Mouse (Mus musculus): ENCODE data around the gene Tnfrsf1b. TPM values are rescaled to one million over a fixed set of nuclear protein-coding genes. Genes with fewer than 3 reads are reported as not detected.
A peak's percentile ranks its signal among the peaks of the same experiment; 100 is the strongest.

Tnfrsf1b gene
- polyA plus RNA-seq, 1 experiment from 2014 or later: 7.7 TPM

DNA sequence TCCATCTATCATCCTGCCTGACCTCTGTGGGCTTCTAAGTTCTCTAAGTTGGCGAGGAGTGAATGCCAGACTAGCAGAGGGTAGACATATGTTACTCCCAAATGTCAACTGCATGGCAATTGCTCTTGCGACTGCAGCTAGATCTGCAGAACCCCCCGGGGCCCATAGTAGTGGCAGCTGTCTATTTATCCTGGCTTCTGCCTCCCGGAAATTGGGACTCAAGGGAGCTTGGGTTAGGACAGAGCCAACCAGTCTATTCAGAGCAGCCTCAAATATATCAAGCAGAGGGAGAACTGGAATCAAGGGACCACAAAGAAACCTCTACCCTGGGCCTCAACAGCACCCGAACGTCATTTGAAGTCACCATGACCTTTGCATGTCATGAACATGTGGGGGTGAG lies 29.6 kb downstream of the Tnfrsf1b start:
- Histone ChIP-seq H3K9ac (no peak overlapping the region), H3K4me3 (replicated peaks) (no peak overlapping the region), H3K27ac (replicated peaks) (no peak overlapping the region), H3K4me1 (replicated peaks) (peaks cover 24% of the 10 kb centered on the region), H3K27me3 (no peaks in the 10 kb centered on the region), H3K4me2 (no peak overlapping the region), H3K9me3 (replicated peaks) (no peaks in the 10 kb centered on the region), H3K36me3 (replicated peaks) (peaks cover 9% of the 10 kb centered on the region)
- WGBS (ENCODE audit: insufficient replicate concordance): 63% methylated on average over 6 of the region's 6 CpGs
- no peak for ATAC-seq (ENCODE audit: insufficient read depth)

DNA sequence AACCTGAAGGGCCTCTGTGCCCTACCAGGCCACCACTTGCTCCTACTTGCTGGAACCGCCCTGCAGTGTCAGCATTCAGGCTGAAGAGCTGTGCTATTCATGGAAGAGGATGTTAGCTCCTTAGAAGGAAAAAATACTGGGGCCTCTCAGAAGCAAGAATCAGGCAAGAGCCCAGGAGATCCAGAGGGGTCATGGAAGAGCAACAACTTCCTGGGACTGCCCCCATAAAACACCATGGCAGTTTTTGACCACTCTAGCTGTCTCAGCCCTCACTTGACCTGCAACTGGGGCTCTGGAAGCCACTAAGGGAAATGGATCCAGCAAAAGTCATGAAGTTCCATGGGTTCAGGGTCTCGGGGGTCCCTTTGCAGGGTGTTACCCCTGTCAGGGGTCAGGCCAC lies 31.3 kb downstream of the Tnfrsf1b start:
- Histone ChIP-seq H3K4me1 (replicated peaks) (peaks cover 14% of the 10 kb centered on the region), H3K9me3 (replicated peaks) (no peaks in the 10 kb centered on the region), H3K4me3 (replicated peaks) (no peak overlapping the region), H3K36me3 (replicated peaks) (peaks cover 9% of the 10 kb centered on the region), H3K27ac (replicated peaks) (no peak overlapping the region), H3K9ac (no peak overlapping the region), H3K27me3 (no peaks in the 10 kb centered on the region), H3K4me2 (no peak overlapping the region)
- 57% methylated on average over 2 of the region's 2 CpGs for WGBS (ENCODE audit: insufficient replicate concordance)
- no peak for ATAC-seq (ENCODE audit: insufficient read depth)

GRCm38 (mm10) chr4:145214786-145215174 lies 31.9 kb downstream of the Tnfrsf1b start:
- Histone ChIP-seq H3K4me3 (replicated peaks) (no peak overlapping the region), H3K27ac (replicated peaks) (no peak overlapping the region), H3K36me3 (replicated peaks) (peaks cover 9% of the 10 kb centered on the region), H3K9me3 (replicated peaks) (no peaks in the 10 kb centered on the region), H3K27me3 (no peaks in the 10 kb centered on the region), H3K4me1 (replicated peaks) (peaks cover 13% of the 10 kb centered on the region), H3K9ac (no peak overlapping the region), H3K4me2 (no peak overlapping the region)
- ATAC-seq (ENCODE audit: insufficient read depth): no peak
- 44% methylated on average over 6 of the region's 6 CpGs for WGBS (ENCODE audit: insufficient replicate concordance)

GRCm38 (mm10) chr4:145213999-145214785 lies 32.5 kb downstream of the Tnfrsf1b start:
- no peaks in the 10 kb centered on the region for H3K27me3 ChIP-seq
- ATAC-seq (ENCODE audit: insufficient read depth): peak; percentile 58; the same call in 1 of the 2 replicates
- peaks cover 8% of the 10 kb centered on the region for H3K4me1 ChIP-seq (replicated peaks)
- H3K9ac ChIP-seq: no peak overlapping the region
- H3K4me3 ChIP-seq (replicated peaks): no peak overlapping the region
- no peaks in the 10 kb centered on the region for H3K9me3 ChIP-seq (replicated peaks)
- peaks cover 9% of the 10 kb centered on the region for H3K36me3 ChIP-seq (replicated peaks)
- H3K27ac ChIP-seq (replicated peaks): no peak overlapping the region
- H3K4me2 ChIP-seq: no peak overlapping the region
- 32% methylated on average over 8 of the region's 8 CpGs for WGBS (ENCODE audit: insufficient replicate concordance)

GRCm38 (mm10) chr4:145211076-145211475 lies 35.6 kb downstream of the Tnfrsf1b start:
- 24% methylated on average over 2 of the region's 2 CpGs for WGBS (ENCODE audit: insufficient replicate concordance)

DNA sequence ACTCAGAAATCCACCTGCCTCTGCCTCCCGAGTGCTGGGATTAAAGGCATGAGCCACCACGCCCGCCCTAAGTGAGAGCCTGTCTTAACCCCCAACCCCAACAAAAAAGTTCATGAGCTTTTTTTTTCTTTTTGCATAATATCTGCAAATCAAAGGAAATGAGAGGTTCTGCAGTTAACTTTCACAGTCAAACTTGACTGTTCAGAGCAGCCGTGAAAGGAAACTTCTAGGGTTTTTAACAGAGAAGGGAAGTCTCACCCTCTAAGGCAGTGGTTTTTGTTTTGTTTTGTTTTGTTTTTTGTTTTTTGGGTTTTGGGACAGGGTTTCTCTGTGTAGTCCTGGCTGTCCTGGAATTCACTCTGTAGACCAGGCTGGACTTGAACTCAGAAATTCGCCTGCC lies 36.1 kb downstream of the Tnfrsf1b start:
- H3K9me3 ChIP-seq (replicated peaks): no peaks in the 10 kb centered on the region
- WGBS (ENCODE audit: insufficient replicate concordance): 64% methylated on average over 5 of the region's 5 CpGs
- no peak overlapping the region for H3K4me2 ChIP-seq
- H3K27ac ChIP-seq (replicated peaks): no peak overlapping the region
- H3K36me3 ChIP-seq (replicated peaks): no peaks in the 10 kb centered on the region
- H3K4me3 ChIP-seq (replicated peaks): no peak overlapping the region
- H3K9ac ChIP-seq: no peak overlapping the region
- no peak for ATAC-seq (ENCODE audit: insufficient read depth)
- no peaks in the 10 kb centered on the region for H3K27me3 ChIP-seq
- peaks cover 21% of the 10 kb centered on the region for H3K4me1 ChIP-seq (replicated peaks)

More at GRCm38 (mm10) chr4:145211076-145211475, 35.6 kb downstream of the Tnfrsf1b start:
- H3K4me3 ChIP-seq (replicated peaks): no peak overlapping the region
- no peaks in the 10 kb centered on the region for H3K9me3 ChIP-seq (replicated peaks)
- H3K27ac ChIP-seq (replicated peaks): no peak overlapping the region
- no peaks in the 10 kb centered on the region for H3K27me3 ChIP-seq
- H3K4me1 ChIP-seq (replicated peaks): peaks cover 21% of the 10 kb centered on the region
- no peak for ATAC-seq (ENCODE audit: insufficient read depth)
- no peak overlapping the region for H3K9ac ChIP-seq
- H3K4me2 ChIP-seq: no peak overlapping the region
- H3K36me3 ChIP-seq (replicated peaks): no peaks in the 10 kb centered on the region

DNA sequence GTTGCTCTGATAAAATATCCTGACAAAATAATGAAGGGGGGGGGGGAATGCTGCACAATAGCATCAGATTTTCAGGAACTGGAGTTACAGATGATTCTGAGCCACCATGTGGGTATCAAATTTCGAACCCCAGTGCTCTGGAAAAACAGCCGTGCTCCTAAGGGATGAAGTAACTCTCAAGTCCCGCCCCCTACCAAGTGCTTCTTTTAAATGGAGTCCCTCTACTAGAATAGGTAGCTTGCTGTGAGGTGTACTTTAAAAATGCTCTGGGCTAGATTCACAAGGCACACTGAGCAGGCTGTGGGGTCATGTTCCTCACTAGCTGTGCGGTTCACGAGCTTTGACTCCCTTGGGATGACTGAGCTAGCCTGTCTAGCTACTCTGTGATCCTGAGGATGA lies 37.0 kb downstream of the Tnfrsf1b start:
- WGBS (ENCODE audit: insufficient replicate concordance): 55% methylated on average over 5 of the region's 5 CpGs
- H3K4me1 ChIP-seq (replicated peaks): peaks cover 21% of the 10 kb centered on the region

GRCm38 (mm10) chr4:145209076-145209689 lies 37.5 kb downstream of the Tnfrsf1b start:
- Histone ChIP-seq H3K4me3 (replicated peaks) (no peak overlapping the region), H3K9me3 (replicated peaks) (no peaks in the 10 kb centered on the region), H3K27ac (replicated peaks) (no peak overlapping the region), H3K9ac (no peak overlapping the region), H3K4me2 (no peak overlapping the region), H3K27me3 (no peaks in the 10 kb centered on the region), H3K4me1 (replicated peaks) (peaks cover 19% of the 10 kb centered on the region), H3K36me3 (replicated peaks) (no peaks in the 10 kb centered on the region)
- WGBS (ENCODE audit: insufficient replicate concordance): 35% methylated on average over 6 of the region's 6 CpGs
- no peak for ATAC-seq (ENCODE audit: insufficient read depth)

More for the DNA sequence above, 37.0 kb downstream of the Tnfrsf1b start:
- no peak for ATAC-seq (ENCODE audit: insufficient read depth)
- H3K9me3 ChIP-seq (replicated peaks): no peaks in the 10 kb centered on the region
- no peak overlapping the region for H3K9ac ChIP-seq
- H3K27me3 ChIP-seq: no peaks in the 10 kb centered on the region
- no peak overlapping the region for H3K27ac ChIP-seq (replicated peaks)
- H3K4me3 ChIP-seq (replicated peaks): no peak overlapping the region
- no peaks in the 10 kb centered on the region for H3K36me3 ChIP-seq (replicated peaks)
- H3K4me2 ChIP-seq: no peak overlapping the region

- no peaks in the 10 kb centered on the region for H3K36me3 ChIP-seq (replicated peaks)
- no peaks in the 10 kb centered on the region for H3K27me3 ChIP-seq
- H3K4me1 ChIP-seq (replicated peaks): peaks cover 17% of the 10 kb centered on the region
- H3K4me2 ChIP-seq: no peak overlapping the region
- H3K27ac ChIP-seq (replicated peaks): no peak overlapping the region
- no peaks in the 10 kb centered on the region for H3K9me3 ChIP-seq (replicated peaks)
- no peak overlapping the region for H3K4me3 ChIP-seq (replicated peaks)
- no peak for ATAC-seq (ENCODE audit: insufficient read depth)
- H3K9ac ChIP-seq: no peak overlapping the region
- WGBS (ENCODE audit: insufficient replicate concordance): 80% methylated on average over 3 of the region's 3 CpGs
These were observed 38.8 kb downstream of the Tnfrsf1b start for GRCm38 (mm10) chr4:145207718-145208371.

GRCm38 (mm10) chr4:145204779-145205178 lies 41.9 kb downstream of the Tnfrsf1b start:
- ATAC-seq (ENCODE audit: insufficient read depth): no peak
- no peak overlapping the region for H3K9ac ChIP-seq
- no peak overlapping the region for H3K27ac ChIP-seq (replicated peaks)
- H3K9me3 ChIP-seq (replicated peaks): no peaks in the 10 kb centered on the region
- H3K36me3 ChIP-seq (replicated peaks): no peaks in the 10 kb centered on the region
- 76% methylated on average over 8 of the region's 8 CpGs for WGBS (ENCODE audit: insufficient replicate concordance)
- H3K4me1 ChIP-seq (replicated peaks): peaks cover 37% of the 10 kb centered on the region
- H3K4me2 ChIP-seq: no peak overlapping the region
- no peak overlapping the region for H3K4me3 ChIP-seq (replicated peaks)
- no peaks in the 10 kb centered on the region for H3K27me3 ChIP-seq

- H3K27me3 ChIP-seq: no peaks in the 10 kb centered on the region
- peaks cover 52% of the 10 kb centered on the region for H3K4me1 ChIP-seq (replicated peaks)
- H3K4me3 ChIP-seq (replicated peaks): no peak overlapping the region
- H3K27ac ChIP-seq (replicated peaks): no peak overlapping the region
- H3K4me2 ChIP-seq: no peak overlapping the region
- H3K9ac ChIP-seq: no peak overlapping the region
- 33% methylated on average over 2 of the region's 2 CpGs for WGBS (ENCODE audit: insufficient replicate concordance)
- no peak for ATAC-seq (ENCODE audit: insufficient read depth)
- H3K9me3 ChIP-seq (replicated peaks): no peaks in the 10 kb centered on the region
- no peaks in the 10 kb centered on the region for H3K36me3 ChIP-seq (replicated peaks)
These were observed 43.4 kb downstream of the Tnfrsf1b start for GRCm38 (mm10) chr4:145203305-145203704.
